Mouse (Mus musculus) kidney, embryonic 15.5 days (tissue): Measurements from ENCODE around the gene Resp18. TPM values are rescaled to one million over a fixed set of nuclear protein-coding genes. Genes with fewer than 3 reads are reported as not detected.

ENCODE experiments used
- ATAC-seq: fragments of 200-750 bp; cut with Nextera tagmentation; replicated peaks from 2 replicates; pipeline ENCODE4 v1.8.0; 2017; ENCODE audit warnings: moderate TSS enrichment; ENCODE audit not compliant: low FRiP score
- H3K27ac ChIP-seq: fragments of 300-500 bp; sonication (generic); 2 replicates; pipeline ENCODE4 v1.5.1; 2015; ENCODE audit warnings: mild to moderate bottlenecking, inconsistent platforms
- H3K27me3 ChIP-seq: fragments of 300-500 bp; sonication (generic); 2 replicates; pipeline ENCODE4 v1.6.1; 2015; ENCODE audit warnings: inconsistent platforms
- H3K36me3 ChIP-seq: fragments of 300-500 bp; sonication (generic); 2 replicates; pipeline ENCODE4 v1.6.1; 2015; ENCODE audit warnings: inconsistent platforms
- H3K4me1 ChIP-seq: fragments of 300-500 bp; sonication (generic); 2 replicates; pipeline ENCODE4 v1.6.1; 2015; ENCODE audit warnings: inconsistent platforms
- H3K4me2 ChIP-seq: fragments of 300-500 bp; sonication (generic); 2 replicates; pipeline ENCODE4 v1.6.1; 2015; ENCODE audit warnings: moderate library complexity, mild to moderate bottlenecking, inconsistent platforms
- H3K4me3 ChIP-seq: fragments of 300-500 bp; sonication (generic); replicated peaks from 2 replicates; pipeline ENCODE4 v1.5.1; 2015; ENCODE audit warnings: mild to moderate bottlenecking, inconsistent platforms
- H3K9ac ChIP-seq: fragments of 300-500 bp; sonication (generic); 2 replicates; pipeline ENCODE4 v1.6.1; 2015; ENCODE audit warnings: mild to moderate bottlenecking, inconsistent platforms
- H3K9me3 ChIP-seq: fragments of 300-500 bp; sonication (generic); replicated peaks from 2 replicates; pipeline ENCODE4 v1.6.1; 2016; ENCODE audit warnings: inconsistent platforms
- WGBS: fragments of 180-500 bp; shearing (Covaris S2); methylation state at CpG from one replicate; pipeline ENCODE4 v1.1.7; 2015; ENCODE audit warnings: mixed read lengths; 5-methylcytosine and 5-hydroxymethylcytosine counted together
- polyA plus RNA-seq: library from polyadenylated mRNA; unstranded; fragments of >200 nt; fragmentation: Nextera tagmentation; extraction: Ambion mirVana; gene quantifications from 2 replicates; pipeline ENCODE4 v1.2.1, GENCODE M21; 2015

Resp18 gene
- polyA plus RNA-seq, 1 experiment from 2014 or later: 10.1 TPM

- H3K4me1 ChIP-seq: peaks cover 9% of the 10 kb centered on the region; the same call in 1 of the 2 replicates
- H3K9me3 ChIP-seq: no peaks in the 10 kb centered on the region
- H3K4me2 ChIP-seq: peak within 1 kb of the TSS; percentile 30
- no peak within 1 kb of the TSS for H3K9ac ChIP-seq
- ATAC-seq: no peak
- no peak within 1 kb of the TSS for H3K27ac ChIP-seq
- WGBS: 12% methylated on average over 32 of the region's 32 CpGs
- H3K4me3 ChIP-seq: peak within 1 kb of the TSS; percentile 8; the same call in 1 of the 2 replicates
- peaks cover 78% of the 10 kb centered on the region for H3K27me3 ChIP-seq
- no peaks in the 10 kb centered on the region for H3K36me3 ChIP-seq
Observed at GRCm38 (mm10) chr1:75264091-75264880, 13.9 kb downstream of the Resp18 start, which contains the start of gene Ptprn. Ptprn (minus strand) TSS chr1:75264502.

GRCm38 (mm10) chr1:75262969-75263951 is 15.0 kb downstream of the Resp18 start:
- 0 out of 2 replicates have a peak, but pooled peaks have one; percentile 18 for ATAC-seq

GRCm38 (mm10) chr1:75261278-75261677 is 16.9 kb downstream of the Resp18 start:
- H3K4me3 ChIP-seq: no peak overlapping the region
- no peak for ATAC-seq
- no peak overlapping the region for H3K9ac ChIP-seq
- peaks cover 9% of the 10 kb centered on the region; the same call in 1 of the 2 replicates for H3K4me1 ChIP-seq
- H3K9me3 ChIP-seq: no peaks in the 10 kb centered on the region
- no peak overlapping the region for H3K4me2 ChIP-seq
- H3K27me3 ChIP-seq: peaks cover 58% of the 10 kb centered on the region
- H3K27ac ChIP-seq: no peak overlapping the region
- H3K36me3 ChIP-seq: no peaks in the 10 kb centered on the region

More at GRCm38 (mm10) chr1:75262969-75263951, 15.0 kb downstream of the Resp18 start:
- Histone ChIP-seq H3K9me3 (no peaks in the 10 kb centered on the region), H3K27me3 (peaks cover 69% of the 10 kb centered on the region), H3K36me3 (no peaks in the 10 kb centered on the region), H3K4me2 (peak overlapping the region; percentile 30), H3K27ac (no peak overlapping the region), H3K9ac (no peak overlapping the region), H3K4me1 (peaks cover 9% of the 10 kb centered on the region; the same call in 1 of the 2 replicates), H3K4me3 (0 out of 2 replicates have a peak overlapping the region, but pooled peaks have one; percentile 8)
- WGBS: 1% methylated on average over 40 of the region's 40 CpGs

- H3K4me3 ChIP-seq: no peak overlapping the region
- no peak for ATAC-seq
- no peak overlapping the region for H3K27ac ChIP-seq
- no peaks in the 10 kb centered on the region for H3K36me3 ChIP-seq
- WGBS: 61% methylated on average over 10 of the region's 10 CpGs
- H3K4me2 ChIP-seq: no peak overlapping the region
- peaks cover 11% of the 10 kb centered on the region for H3K27me3 ChIP-seq
- no peak overlapping the region for H3K9ac ChIP-seq
- H3K9me3 ChIP-seq: no peaks in the 10 kb centered on the region
- H3K4me1 ChIP-seq: peaks cover 9% of the 10 kb centered on the region
Observed at GRCm38 (mm10) chr1:75255516-75256046, 22.6 kb downstream of the Resp18 start.

GRCm38 (mm10) chr1:75254625-75255013 is 23.6 kb downstream of the Resp18 start:
- Histone ChIP-seq H3K9me3 (no peaks in the 10 kb centered on the region), H3K9ac (no peak overlapping the region), H3K4me1 (peaks cover 11% of the 10 kb centered on the region), H3K36me3 (no peaks in the 10 kb centered on the region), H3K4me2 (no peak overlapping the region), H3K27ac (no peak overlapping the region), H3K4me3 (no peak overlapping the region), H3K27me3 (peaks cover 7% of the 10 kb centered on the region)
- ATAC-seq: no peak
- 76% methylated on average over 8 of the region's 8 CpGs for WGBS

- no peaks in the 10 kb centered on the region for H3K36me3 ChIP-seq
- no peak overlapping the region for H3K9ac ChIP-seq
- H3K4me1 ChIP-seq: peaks cover 11% of the 10 kb centered on the region
- ATAC-seq: no peak
- H3K4me2 ChIP-seq: no peak overlapping the region
- 63% methylated on average over 16 of the region's 16 CpGs for WGBS
- no peaks in the 10 kb centered on the region for H3K9me3 ChIP-seq
- H3K27ac ChIP-seq: no peak overlapping the region
- H3K27me3 ChIP-seq: peaks cover 7% of the 10 kb centered on the region
- H3K4me3 ChIP-seq: no peak overlapping the region
Observed at GRCm38 (mm10) chr1:75253849-75254624, 24.2 kb downstream of the Resp18 start.

GRCm38 (mm10) chr1:75253029-75253428 is 25.2 kb downstream of the Resp18 start:
- H3K36me3 ChIP-seq: no peaks in the 10 kb centered on the region
- no peak overlapping the region for H3K9ac ChIP-seq
- WGBS: 76% methylated on average over 16 of the region's 16 CpGs
- H3K27ac ChIP-seq: no peak overlapping the region
- no peak for ATAC-seq
- peaks cover 7% of the 10 kb centered on the region for H3K27me3 ChIP-seq
- no peak overlapping the region for H3K4me3 ChIP-seq
- no peaks in the 10 kb centered on the region for H3K9me3 ChIP-seq
- no peak overlapping the region for H3K4me2 ChIP-seq
- H3K4me1 ChIP-seq: peaks cover 17% of the 10 kb centered on the region

GRCm38 (mm10) chr1:75252308-75252707 is 25.9 kb downstream of the Resp18 start:
- WGBS: 70% methylated on average over 13 of the region's 13 CpGs
- Histone ChIP-seq H3K4me1 (peaks cover 24% of the 10 kb centered on the region), H3K27me3 (peaks cover 7% of the 10 kb centered on the region), H3K9ac (no peak overlapping the region), H3K9me3 (no peaks in the 10 kb centered on the region), H3K27ac (no peak overlapping the region), H3K4me2 (no peak overlapping the region), H3K36me3 (no peaks in the 10 kb centered on the region), H3K4me3 (no peak overlapping the region)
- no peak for ATAC-seq

- WGBS: 5% methylated on average over 21 of the region's 22 CpGs
- H3K4me2 ChIP-seq: peak overlapping the region; percentile 56
- peak overlapping the region; percentile 29; the same call in 1 of the 2 replicates for H3K9ac ChIP-seq
- peak; percentile 40; the same call in 1 of the 2 replicates for ATAC-seq
- no peaks in the 10 kb centered on the region for H3K36me3 ChIP-seq
- H3K9me3 ChIP-seq: no peaks in the 10 kb centered on the region
- H3K4me3 ChIP-seq: peak overlapping the region; percentile 25
- no peak overlapping the region for H3K27ac ChIP-seq
- peaks cover 7% of the 10 kb centered on the region for H3K27me3 ChIP-seq
- peaks cover 26% of the 10 kb centered on the region for H3K4me1 ChIP-seq
Observed at GRCm38 (mm10) chr1:75251112-75251970, 26.9 kb downstream of the Resp18 start.

GRCm38 (mm10) chr1:75250498-75250897 is 27.7 kb downstream of the Resp18 start:
- H3K27me3 ChIP-seq: peaks cover 7% of the 10 kb centered on the region
- H3K36me3 ChIP-seq: no peaks in the 10 kb centered on the region
- no peak overlapping the region for H3K27ac ChIP-seq
- H3K4me3 ChIP-seq: no peak overlapping the region
- no peak overlapping the region for H3K9ac ChIP-seq
- no peak overlapping the region for H3K4me2 ChIP-seq
- 60% methylated on average over 3 of the region's 3 CpGs for WGBS
- no peak for ATAC-seq
- H3K9me3 ChIP-seq: no peaks in the 10 kb centered on the region
- peaks cover 26% of the 10 kb centered on the region for H3K4me1 ChIP-seq
